Mouse (Mus musculus): ENCODE results near the gene Tmem69. TPM values are rescaled to one million over a fixed set of nuclear protein-coding genes. Genes with fewer than 3 reads are reported as not detected.

The Tmem69 gene
- 3.7 to 7.1 TPM (median 5.7 TPM) in 3 replicates for total RNA-seq (2017)

GRCm38 (mm10) chr4:116555413-116556300 lies at the start of gene Tmem69:
TSS of gene Tmem69 (minus strand) at chr4:116555936.
- peak; percentile 19 for ATAC-seq (replicated peaks; ENCODE audit: insufficient number of reproducible peaks, low FRiP score, low TSS enrichment, poor library complexity, severe bottlenecking)

GRCm38 (mm10) chr4:116596978-116597881 lies 41.5 kb upstream of the Tmem69 start:
- ATAC-seq (replicated peaks; ENCODE audit: insufficient number of reproducible peaks, low FRiP score, low TSS enrichment, poor library complexity, severe bottlenecking): peak; percentile 91

GRCm38 (mm10) chr4:116596379-116596778 lies 40.6 kb upstream of the Tmem69 start, which contains the start of gene Ccdc17:
TSS of gene Ccdc17 (plus strand) at chr4:116596654.
- no peak for ATAC-seq (replicated peaks; ENCODE audit: insufficient number of reproducible peaks, low FRiP score, low TSS enrichment, poor library complexity, severe bottlenecking)

- ATAC-seq (replicated peaks; ENCODE audit: insufficient number of reproducible peaks, low FRiP score, low TSS enrichment, poor library complexity, severe bottlenecking): no peak
Observed at GRCm38 (mm10) chr4:116595793-116596192, 40.1 kb upstream of the Tmem69 start.

- ATAC-seq (replicated peaks; ENCODE audit: insufficient number of reproducible peaks, low FRiP score, low TSS enrichment, poor library complexity, severe bottlenecking): no peak
Observed at GRCm38 (mm10) chr4:116558151-116558882, 2.6 kb upstream of the Tmem69 start.

GRCm38 (mm10) chr4:116557306-116558121 lies 1.8 kb upstream of the Tmem69 start, which contains the start of gene Gpbp1l1:
TSS of gene Gpbp1l1 (plus strand) at chr4:116557658.
- peak; percentile 86 for ATAC-seq (replicated peaks; ENCODE audit: insufficient number of reproducible peaks, low FRiP score, low TSS enrichment, poor library complexity, severe bottlenecking)

- peak; percentile 91 for ATAC-seq (replicated peaks; ENCODE audit: insufficient number of reproducible peaks, low FRiP score, low TSS enrichment, poor library complexity, severe bottlenecking)
Observed at GRCm38 (mm10) chr4:116556561-116557305, 997 bp upstream of the Tmem69 start.

- ATAC-seq (replicated peaks; ENCODE audit: insufficient number of reproducible peaks, low FRiP score, low TSS enrichment, poor library complexity, severe bottlenecking): no peak
Observed at GRCm38 (mm10) chr4:116553035-116553434, 2.7 kb downstream of the Tmem69 start.

GRCm38 (mm10) chr4:116550432-116550831 lies 5.3 kb downstream of the Tmem69 start:
- ATAC-seq (replicated peaks; ENCODE audit: insufficient number of reproducible peaks, low FRiP score, low TSS enrichment, poor library complexity, severe bottlenecking): no peak

- no peak for ATAC-seq (replicated peaks; ENCODE audit: insufficient number of reproducible peaks, low FRiP score, low TSS enrichment, poor library complexity, severe bottlenecking)
Observed at GRCm38 (mm10) chr4:116537737-116538136, 18.0 kb downstream of the Tmem69 start.

- no peak for ATAC-seq (replicated peaks; ENCODE audit: insufficient number of reproducible peaks, low FRiP score, low TSS enrichment, poor library complexity, severe bottlenecking)
Observed at GRCm38 (mm10) chr4:116536351-116536750, 19.4 kb downstream of the Tmem69 start.

- no peak for ATAC-seq (replicated peaks; ENCODE audit: insufficient number of reproducible peaks, low FRiP score, low TSS enrichment, poor library complexity, severe bottlenecking)
Observed at GRCm38 (mm10) chr4:116531109-116531508, 24.6 kb downstream of the Tmem69 start.

GRCm38 (mm10) chr4:116507425-116508218 lies 48.1 kb downstream of the Tmem69 start, which contains the start of gene Ipp:
TSS of gene Ipp (plus strand) at chr4:116507549.
- ATAC-seq (replicated peaks; ENCODE audit: insufficient number of reproducible peaks, low FRiP score, low TSS enrichment, poor library complexity, severe bottlenecking): peak; percentile 97

GRCm38 (mm10) chr4:116506886-116507424 lies 48.8 kb downstream of the Tmem69 start:
- ATAC-seq (replicated peaks; ENCODE audit: insufficient number of reproducible peaks, low FRiP score, low TSS enrichment, poor library complexity, severe bottlenecking): no peak; the same call in 1 of the 2 replicates

Data from monocyte, adult 5-6 weeks (primary cell).